Mouse (Mus musculus) 3T3-L1 (cell line): ENCODE data around the gene Lct.
"Not testable (repeated sequence)": the region's sequence is repeated elsewhere in the genome, so short reads cannot be mapped to it uniquely, and the experiment has no call there.

Source experiments
- DNase-seq: peaks from one replicate; pipeline ENCODE4 v3.0.0-alpha.2; 2015; ENCODE audit warnings: low read depth, low spot score

Lct gene

DNA sequence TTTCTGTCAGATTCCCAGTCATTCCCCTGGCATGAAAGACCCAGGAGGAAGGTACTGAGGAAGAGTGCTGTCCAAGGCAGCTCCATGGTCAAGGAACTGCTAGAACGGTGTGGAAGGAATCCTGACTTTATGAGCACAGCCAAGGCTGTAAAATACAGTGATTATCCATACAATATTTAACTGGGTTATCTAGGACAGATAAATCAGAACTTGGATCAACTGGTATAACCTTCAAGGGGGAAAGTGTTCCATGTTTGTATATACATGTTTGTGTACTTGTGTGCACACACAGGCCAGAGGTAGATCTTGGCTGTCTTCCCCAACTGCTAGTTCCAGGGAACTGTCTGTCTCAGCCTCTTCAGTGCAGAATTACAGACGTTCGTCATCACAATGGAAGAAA lies at the start of gene Lct:
Gene Lct, minus strand, starts transcription at position 101 of the 400 bp plus-strand sequence.
- no peak for DNase-seq

- DNase-seq = no peak
These were observed 48.7 kb upstream of the Lct start for GRCm38 (mm10) chr1:128376841-128377240.

DNA sequence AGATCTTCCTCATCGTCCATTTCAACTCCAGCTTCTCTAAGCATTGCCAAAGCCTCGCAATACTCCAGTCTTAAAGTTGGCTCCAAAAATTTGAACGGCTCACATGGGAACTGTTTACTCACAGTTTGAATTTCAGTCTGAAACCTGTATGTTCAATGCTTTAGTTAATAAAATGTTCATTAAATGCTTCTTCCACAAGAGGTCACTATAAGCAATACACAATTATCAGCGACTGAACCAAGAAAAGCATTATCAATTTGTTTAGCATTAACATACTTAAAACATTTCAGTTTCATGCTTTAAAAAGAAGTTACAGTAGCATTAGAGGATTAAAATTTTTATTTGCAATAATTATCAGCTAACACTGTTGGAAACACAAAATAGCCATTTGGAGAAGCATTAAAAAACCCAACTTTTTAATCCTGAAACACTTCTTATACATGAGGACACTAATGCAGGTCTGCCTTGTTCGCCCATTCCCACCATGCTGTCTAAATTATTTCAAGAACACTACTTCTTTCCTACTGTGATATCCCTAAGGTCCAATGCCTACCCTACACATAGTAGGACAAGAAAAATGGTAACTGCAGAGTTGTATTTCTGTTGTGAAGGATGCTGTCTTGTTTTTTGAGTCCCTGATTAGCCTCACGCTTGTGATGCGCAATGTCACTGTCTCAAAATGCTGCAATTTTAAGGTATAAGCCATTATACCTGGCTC lies 44.2 kb upstream of the Lct start:
- peak; percentile 35 for DNase-seq

DNA sequence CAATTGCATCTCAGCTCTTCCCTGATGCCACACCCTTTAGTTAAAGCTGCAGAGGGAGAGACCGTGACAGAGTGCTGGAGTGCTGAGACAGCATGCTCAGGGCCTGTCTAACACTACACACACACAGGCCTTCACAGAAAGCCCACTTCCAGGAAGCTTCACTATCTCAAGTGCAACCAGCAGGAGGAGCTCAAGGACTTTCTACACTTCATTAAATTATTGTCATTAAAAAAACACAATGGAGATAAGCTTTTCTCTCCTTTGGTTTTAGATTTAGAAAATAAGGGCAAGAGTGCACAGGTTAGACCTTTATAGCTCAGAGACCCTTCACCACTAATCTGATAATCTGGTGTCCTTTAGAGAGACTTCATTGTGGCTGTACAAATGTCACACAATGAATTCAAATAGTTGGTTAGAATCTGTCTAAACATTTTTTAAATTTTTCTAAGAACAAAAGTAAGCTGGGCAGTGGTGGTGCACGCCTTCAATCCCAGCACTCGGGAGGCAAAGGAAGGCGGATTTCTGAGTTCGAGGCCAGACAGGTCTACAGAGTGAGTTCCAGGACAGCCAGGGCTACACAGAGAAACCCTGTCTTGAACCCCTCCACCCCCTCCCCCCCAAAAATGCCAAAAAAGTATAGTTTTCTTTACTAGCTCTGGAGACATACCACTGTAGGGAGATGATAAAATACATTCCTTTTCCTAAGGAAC lies 40.8 kb upstream of the Lct start:
- DNase-seq = peak; percentile 71

DNA sequence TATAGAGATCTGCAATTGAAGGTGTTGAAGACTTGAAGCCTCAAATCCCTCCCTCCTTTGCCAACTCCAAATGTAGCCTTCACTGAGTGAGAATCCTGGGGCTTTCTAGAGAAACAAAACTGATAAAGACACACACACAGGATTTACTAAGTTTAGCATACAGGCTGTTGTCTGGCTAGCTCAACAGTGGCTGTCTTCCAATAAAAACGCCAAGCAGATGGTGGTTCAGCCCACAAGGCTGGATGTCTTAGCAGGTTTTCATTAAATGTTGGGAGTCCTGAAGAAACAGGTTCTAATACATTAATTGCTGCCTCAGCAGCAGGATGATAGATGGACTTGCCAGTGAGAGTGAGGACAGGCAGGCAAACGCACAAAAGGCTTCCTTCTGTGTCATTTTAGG lies 32.5 kb upstream of the Lct start:
- peak; percentile 26 for DNase-seq

DNA sequence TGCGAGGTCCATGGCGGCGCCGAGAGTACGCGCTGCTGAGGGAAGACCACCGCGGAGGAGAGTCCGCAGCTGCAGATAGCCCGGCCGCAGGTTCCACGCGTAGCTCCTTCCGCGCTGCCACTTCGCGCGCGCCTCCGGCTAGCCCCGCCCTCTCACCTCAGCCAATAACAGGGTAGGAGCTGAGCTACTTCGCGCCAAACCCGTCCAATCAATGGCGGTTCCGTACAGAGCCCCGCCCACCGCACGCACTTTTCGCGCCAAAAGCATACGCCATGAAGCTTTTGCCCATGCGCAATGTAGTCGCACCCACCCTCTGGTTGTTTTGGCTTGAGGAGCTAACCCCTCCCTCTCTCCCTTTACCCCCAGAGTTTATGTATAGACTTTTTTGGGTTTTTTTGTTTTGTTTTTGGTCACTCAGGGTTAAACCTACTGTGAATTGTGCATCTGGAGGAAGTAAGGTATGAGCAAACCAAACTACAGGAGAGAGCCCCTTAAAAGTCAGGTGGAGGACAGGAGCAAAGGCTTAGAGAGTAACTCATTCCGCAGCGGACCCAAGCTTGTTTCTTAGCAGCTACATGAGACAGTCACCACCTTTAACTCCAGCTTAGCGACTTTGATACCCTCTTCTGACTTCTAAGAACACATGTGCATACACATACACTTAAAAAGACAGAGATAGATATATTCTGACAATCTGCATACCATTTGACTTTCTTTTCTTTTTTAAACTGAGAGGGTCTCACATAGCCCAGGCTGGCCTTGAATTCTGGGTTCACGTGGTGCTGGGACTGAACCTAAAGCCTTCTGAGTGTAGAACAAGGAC lies 31.6 kb upstream of the Lct start, which contains the start of gene Mcm6:
Gene Mcm6, minus strand, starts transcription at position 111 of the 823 bp plus-strand sequence.
- peak; percentile 95 for DNase-seq

- peak; percentile 76 for DNase-seq
These were observed 30.9 kb upstream of the Lct start for GRCm38 (mm10) chr1:128358916-128359553.

GRCm38 (mm10) chr1:128358276-128358675 lies 30.2 kb upstream of the Lct start:
- peak; percentile 26 for DNase-seq

DNA sequence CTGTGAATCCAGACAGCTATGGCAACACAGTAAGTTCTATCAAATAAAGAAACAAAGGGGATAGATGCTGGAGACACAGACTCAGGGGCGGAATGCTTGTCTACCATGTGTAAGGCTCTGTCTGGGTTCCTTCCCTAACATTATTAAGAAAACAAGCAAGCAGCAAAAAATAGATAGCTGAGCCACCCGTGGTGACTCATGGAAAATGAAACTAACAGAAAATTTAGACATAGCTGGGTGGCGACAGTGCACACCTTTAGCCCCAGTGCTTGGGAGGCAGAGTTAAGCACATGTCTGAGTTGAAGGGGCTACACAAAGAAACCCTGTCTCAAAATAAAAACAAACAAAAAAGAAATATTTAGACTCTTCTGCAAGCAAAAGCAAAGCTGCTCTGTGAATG lies 29.3 kb upstream of the Lct start:
- DNase-seq = peak; percentile 62

DNA sequence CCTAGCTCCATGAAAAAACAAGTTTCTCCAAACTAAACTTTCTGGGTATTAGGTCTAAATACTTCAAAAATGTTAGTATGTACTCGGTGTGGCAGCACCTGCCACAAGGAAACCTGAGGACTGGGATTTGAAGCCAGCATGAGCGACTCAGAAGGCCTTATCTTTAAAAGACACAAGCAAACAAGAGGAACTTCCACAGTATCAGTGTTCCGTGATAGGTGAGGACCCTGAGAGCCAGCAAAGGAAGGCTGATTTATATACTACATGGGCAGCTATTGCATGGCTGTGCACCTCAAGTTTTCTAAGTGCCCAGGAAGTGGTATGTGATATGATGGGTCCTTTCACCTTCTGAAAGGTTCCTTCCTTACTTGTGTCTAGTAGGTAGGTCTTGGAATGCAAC lies 25.0 kb upstream of the Lct start:
- DNase-seq = no peak

DNA sequence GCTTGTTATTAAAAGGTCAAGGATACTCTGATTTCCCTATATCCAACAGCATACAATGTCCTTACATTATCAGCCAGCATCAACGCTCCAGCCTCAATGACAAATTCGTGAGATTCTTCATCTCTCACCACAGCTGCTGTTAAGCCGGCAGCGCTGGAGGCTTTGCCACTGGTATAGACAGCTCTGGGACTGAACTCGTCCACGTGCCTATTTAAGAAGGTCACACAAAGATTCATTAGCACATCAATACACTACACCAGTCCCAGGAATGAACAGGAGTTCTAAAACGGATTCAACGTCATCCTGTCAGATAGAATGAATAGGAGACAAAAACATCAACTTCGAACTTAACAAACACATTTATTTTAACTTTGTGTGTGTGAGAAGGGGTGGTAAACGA lies 16.1 kb upstream of the Lct start:
- no peak for DNase-seq

DNA sequence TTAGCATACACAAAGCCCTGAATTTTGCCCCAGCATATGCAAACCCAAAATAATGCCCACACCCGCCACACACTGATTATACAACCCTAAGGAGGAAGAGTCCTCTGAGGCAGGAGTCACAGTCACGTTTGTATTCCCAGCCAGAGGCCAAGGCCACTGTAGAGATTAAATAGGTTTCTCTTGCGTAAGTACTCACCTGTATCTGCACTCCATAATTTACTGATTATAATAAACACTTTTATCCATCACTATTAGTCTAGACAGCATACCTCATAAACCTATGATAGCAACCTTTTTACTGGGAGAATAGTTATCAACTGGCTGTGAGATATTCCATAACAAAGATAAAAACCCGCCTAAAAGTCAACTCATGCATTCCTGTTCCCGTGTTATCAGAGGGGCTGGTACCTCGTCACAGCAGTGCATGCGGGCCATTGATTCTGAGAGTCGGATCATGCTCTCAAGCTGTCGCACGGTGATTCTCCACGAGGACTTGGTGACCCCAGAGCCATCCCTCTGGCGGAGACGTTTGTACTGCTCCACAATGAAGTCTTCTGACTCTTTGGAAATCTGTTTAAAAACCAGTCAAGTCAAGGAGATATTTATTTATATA lies 9.7 kb upstream of the Lct start:
- no peak for DNase-seq

DNA sequence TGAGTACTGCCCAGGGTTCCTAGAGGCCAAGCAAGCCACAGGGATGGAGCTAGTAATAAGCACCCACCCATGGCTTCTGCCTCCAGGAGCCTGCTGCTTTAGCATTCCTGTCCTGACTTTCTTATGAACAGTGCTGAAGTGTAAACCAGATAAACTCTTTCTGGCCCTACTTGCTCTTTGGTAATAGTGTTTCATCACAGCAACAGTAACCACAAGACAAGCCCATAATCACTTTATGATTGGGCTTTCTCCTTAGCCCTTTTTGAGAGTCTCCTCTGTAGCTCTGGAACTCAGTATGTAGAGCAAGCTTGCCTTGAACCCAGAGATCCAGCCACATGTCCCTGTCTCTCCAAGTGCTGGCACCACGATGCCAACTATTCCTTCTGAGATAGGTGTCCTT lies 2.2 kb upstream of the Lct start:
- no peak for DNase-seq

DNA sequence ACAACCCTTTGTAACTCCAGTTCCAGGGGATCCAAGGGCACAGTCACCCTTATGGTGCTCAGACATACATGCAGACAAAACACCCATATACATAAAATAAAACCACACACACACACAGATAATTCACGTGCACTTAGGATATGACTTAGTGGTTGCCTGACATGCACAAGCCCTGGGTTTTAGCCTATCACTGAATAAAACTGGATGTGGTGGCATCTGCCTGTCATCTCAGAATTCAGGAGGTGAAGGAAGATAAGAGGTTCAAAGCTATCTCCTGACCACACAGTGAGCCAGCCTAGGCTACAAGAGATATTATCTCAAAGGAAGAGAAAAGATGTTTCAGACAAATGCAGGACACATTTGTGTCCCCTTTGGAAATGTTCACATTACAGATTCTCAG lies 953 bp downstream of the Lct start:
- no peak for DNase-seq

DNA sequence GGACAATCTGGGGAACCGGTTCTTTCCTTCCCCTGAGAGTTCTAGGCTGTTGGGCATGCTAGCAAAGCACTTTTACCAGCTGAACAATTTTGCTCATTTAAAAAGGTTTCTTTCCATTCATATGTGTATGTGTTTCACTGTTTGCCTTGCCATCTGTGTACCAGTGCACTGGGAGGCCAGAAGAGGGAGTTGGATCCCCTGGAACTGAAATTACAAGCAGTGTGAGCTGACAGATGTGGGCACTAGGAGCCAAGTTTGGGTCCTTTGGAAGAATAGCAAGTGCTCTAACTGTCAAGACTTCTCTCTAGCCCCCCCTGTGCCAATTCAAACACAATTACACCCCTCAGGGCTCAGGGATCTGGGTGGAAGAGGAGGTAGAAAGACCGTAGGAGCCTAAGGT lies 3.3 kb downstream of the Lct start:
- DNase-seq = no peak

GRCm38 (mm10) chr1:128323026-128323643 lies 5.0 kb downstream of the Lct start:
- no peak for DNase-seq

GRCm38 (mm10) chr1:128319266-128319665 lies 8.9 kb downstream of the Lct start:
- DNase-seq = not testable (repeated sequence)

- no peak for DNase-seq
These were observed 13.5 kb downstream of the Lct start for GRCm38 (mm10) chr1:128314665-128315064.

DNA sequence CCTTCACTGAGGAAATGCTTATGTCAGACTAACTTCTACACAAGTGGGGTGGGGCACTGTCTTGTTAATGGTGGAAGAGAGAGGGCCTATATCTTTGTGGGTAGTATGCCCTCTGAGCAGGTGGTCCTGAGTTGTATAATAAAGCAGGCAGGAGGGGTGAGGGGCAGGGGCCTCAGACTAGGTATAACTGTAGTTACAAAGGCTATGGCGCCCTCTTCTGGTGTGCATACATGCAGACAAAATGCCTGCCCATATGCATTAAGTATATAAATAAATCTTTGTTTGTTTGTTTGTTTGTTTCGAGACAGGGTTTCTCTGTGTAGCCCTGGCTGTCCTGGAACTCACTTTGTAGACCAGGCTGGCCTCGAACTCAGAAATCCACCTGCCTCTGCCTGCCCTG lies 19.1 kb downstream of the Lct start:
- DNase-seq = peak; percentile 18

GRCm38 (mm10) chr1:128303900-128304299 lies 24.2 kb downstream of the Lct start:
- DNase-seq = no peak
